Mouse (Mus musculus): ENCODE measurements around the gene Dgke. TPM values are rescaled to one million over a fixed set of nuclear protein-coding genes. Genes with fewer than 3 reads are reported as not detected.

Gene Dgke
- total RNA-seq, 1 experiment = 24.2 TPM

GRCm38 (mm10) chr11:89073541-89073940 is 6.9 kb upstream of the Dgke start, which contains the start of gene Gm525:
Gene Gm525 (plus strand): TSS chr11:89073841.
- H3K4me3 ChIP-seq (ENCODE audit: insufficient read depth in 1 of 2, low read depth in 1 of 2, low read length in 2 of 2, poor library complexity in 1 of 2, severe bottlenecking in 1 of 2) = peak within 1 kb of the TSS in 1 of 2 experiments; percentile 47; a peak in 1 of 4 replicates
- no peaks in the 10 kb centered on the region for H3K36me3 ChIP-seq (ENCODE audit: control insufficient read depth, insufficient read depth, low read length, poor library complexity, severe bottlenecking)
- in situ Hi-C loops (cut with MboI; ENCODE audit: low sequenced_read_pairs in 2 of 2, unreplicated experiment in 2 of 2) = no loop called here
- H3K9me3 ChIP-seq (ENCODE audit: control insufficient read depth, insufficient read depth, low read depth, low read length) = no peaks in the 10 kb centered on the region
- DNase-seq (ENCODE audit: low read depth, low spot score) = no peak
- no peak within 1 kb of the TSS for H3K9ac ChIP-seq (ENCODE audit: insufficient read depth, low read depth, low read length, poor library complexity, severe bottlenecking)
- H3K4me1 ChIP-seq (ENCODE audit: control insufficient read depth in 2 of 2, insufficient read depth in 2 of 2, low read length in 2 of 2, poor library complexity in 1 of 2) = peaks cover 8 to 13% of the 10 kb centered on the region in 2 experiments
- no peak within 1 kb of the TSS for H3K27ac ChIP-seq (ENCODE audit: insufficient read depth, low read depth, low read length, poor library complexity, severe bottlenecking)
- TF ChIP-seq ZC3H11A (IDR thresholded peaks at IDR 0.05; ENCODE audit: borderline replicate concordance, low read depth, low read length) (no peak), ZNF384 (IDR thresholded peaks at IDR 0.05; ENCODE audit: low read depth, low read length) (no peak), MAFK (IDR thresholded peaks at IDR 0.05; ENCODE audit: insufficient read depth, low read depth, low read length) (no peak), CHD2 (IDR thresholded peaks at IDR 0.05; ENCODE audit: low read depth, low read length) (no peak), HCFC1 (IDR thresholded peaks at IDR 0.05; ENCODE audit: borderline replicate concordance, insufficient read depth, low read length) (no peak)

DNA sequence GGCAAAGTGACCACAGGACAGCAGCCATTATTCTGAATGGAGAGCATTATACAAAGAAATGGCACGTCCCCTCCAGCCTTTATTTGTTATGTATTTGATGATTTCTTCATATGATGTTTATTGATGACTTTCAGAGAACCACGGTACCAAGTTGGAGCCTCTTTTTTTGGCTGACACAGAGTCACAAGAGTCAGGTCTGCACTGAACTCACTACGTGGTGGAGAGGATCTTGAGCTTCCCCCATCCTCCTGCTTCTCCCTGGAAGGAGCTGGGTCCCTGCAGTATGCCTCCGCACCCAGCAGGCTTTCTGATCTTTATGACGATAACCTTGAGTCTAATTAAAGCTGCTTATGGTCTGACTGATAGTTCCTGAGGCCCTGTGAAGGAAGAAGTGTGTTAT is 4.9 kb upstream of the Dgke start:
- DNase-seq (ENCODE audit: low read depth, low spot score) = no peak
- H3K9ac ChIP-seq (ENCODE audit: insufficient read depth, low read depth, low read length, poor library complexity, severe bottlenecking) = no peak overlapping the region
- H3K9me3 ChIP-seq (ENCODE audit: control insufficient read depth, insufficient read depth, low read depth, low read length) = no peaks in the 10 kb centered on the region
- no peak overlapping the region for H3K27ac ChIP-seq (ENCODE audit: insufficient read depth, low read depth, low read length, poor library complexity, severe bottlenecking)
- no peaks in the 10 kb centered on the region for H3K36me3 ChIP-seq (ENCODE audit: control insufficient read depth, insufficient read depth, low read length, poor library complexity, severe bottlenecking)
- H3K4me1 ChIP-seq (ENCODE audit: control insufficient read depth in 2 of 2, insufficient read depth in 2 of 2, low read length in 2 of 2, poor library complexity in 1 of 2) = peaks cover 16 to 18% of the 10 kb centered on the region in 2 experiments
- no peak overlapping the region for H3K4me3 ChIP-seq (ENCODE audit: insufficient read depth in 1 of 2, low read depth in 1 of 2, low read length in 2 of 2, poor library complexity in 1 of 2, severe bottlenecking in 1 of 2)
- TF ChIP-seq MAFK (IDR thresholded peaks at IDR 0.05; ENCODE audit: insufficient read depth, low read depth, low read length) (no peak), ZC3H11A (IDR thresholded peaks at IDR 0.05; ENCODE audit: borderline replicate concordance, low read depth, low read length) (no peak)
- in situ Hi-C loops (cut with MboI; ENCODE audit: low sequenced_read_pairs in 2 of 2, unreplicated experiment in 2 of 2) = no loop called here

DNA sequence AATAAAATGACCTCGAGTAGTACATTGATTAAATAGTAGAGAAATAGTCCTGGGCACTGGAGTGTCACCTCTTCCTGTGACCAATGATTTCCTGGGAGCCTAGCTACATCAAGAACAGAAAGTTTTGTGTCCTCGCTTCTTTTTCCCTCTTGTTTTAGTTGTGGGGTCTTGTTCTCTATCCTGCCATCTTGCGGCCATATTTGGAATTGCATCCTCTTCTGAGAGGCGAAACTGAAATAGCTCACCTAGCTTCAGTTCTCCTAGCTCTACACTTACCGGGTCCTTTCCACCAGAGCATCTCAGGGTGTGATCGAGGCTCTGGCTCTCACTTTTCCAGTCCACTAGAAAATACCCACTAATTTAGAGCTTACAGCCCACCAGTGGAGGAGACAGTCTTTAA is 2.7 kb upstream of the Dgke start:
- DNase-seq (ENCODE audit: low read depth, low spot score) = peak; percentile 83
- in situ Hi-C loops (cut with MboI; ENCODE audit: low sequenced_read_pairs in 2 of 2, unreplicated experiment in 2 of 2) = no loop called here
- H3K4me1 ChIP-seq (ENCODE audit: control insufficient read depth in 2 of 2, insufficient read depth in 2 of 2, low read length in 2 of 2, poor library complexity in 1 of 2) = peaks cover 8 to 18% of the 10 kb centered on the region in 2 experiments
- no peaks in the 10 kb centered on the region for H3K9me3 ChIP-seq (ENCODE audit: control insufficient read depth, insufficient read depth, low read depth, low read length)
- no peak overlapping the region for H3K4me3 ChIP-seq (ENCODE audit: insufficient read depth in 1 of 2, low read depth in 1 of 2, low read length in 2 of 2, poor library complexity in 1 of 2, severe bottlenecking in 1 of 2)
- TF ChIP-seq HCFC1 (IDR thresholded peaks at IDR 0.05; ENCODE audit: borderline replicate concordance, insufficient read depth, low read length) = no peak
- peak; percentile 50; the same call in 1 of the 2 replicates for TF ChIP-seq ZC3H11A (IDR thresholded peaks at IDR 0.05; ENCODE audit: borderline replicate concordance, low read depth, low read length)
- TF ChIP-seq CHD2 (IDR thresholded peaks at IDR 0.05; ENCODE audit: low read depth, low read length) = no peak
- TF ChIP-seq MAFK (IDR thresholded peaks at IDR 0.05; ENCODE audit: insufficient read depth, low read depth, low read length) = no peak
- TF ChIP-seq ZNF384 (IDR thresholded peaks at IDR 0.05; ENCODE audit: low read depth, low read length) = no peak
- no peak overlapping the region for H3K9ac ChIP-seq (ENCODE audit: insufficient read depth, low read depth, low read length, poor library complexity, severe bottlenecking)
- no peak overlapping the region; the same call in 1 of the 2 replicates for H3K27ac ChIP-seq (ENCODE audit: insufficient read depth, low read depth, low read length, poor library complexity, severe bottlenecking)
- H3K36me3 ChIP-seq (ENCODE audit: control insufficient read depth, insufficient read depth, low read length, poor library complexity, severe bottlenecking) = no peaks in the 10 kb centered on the region

DNA sequence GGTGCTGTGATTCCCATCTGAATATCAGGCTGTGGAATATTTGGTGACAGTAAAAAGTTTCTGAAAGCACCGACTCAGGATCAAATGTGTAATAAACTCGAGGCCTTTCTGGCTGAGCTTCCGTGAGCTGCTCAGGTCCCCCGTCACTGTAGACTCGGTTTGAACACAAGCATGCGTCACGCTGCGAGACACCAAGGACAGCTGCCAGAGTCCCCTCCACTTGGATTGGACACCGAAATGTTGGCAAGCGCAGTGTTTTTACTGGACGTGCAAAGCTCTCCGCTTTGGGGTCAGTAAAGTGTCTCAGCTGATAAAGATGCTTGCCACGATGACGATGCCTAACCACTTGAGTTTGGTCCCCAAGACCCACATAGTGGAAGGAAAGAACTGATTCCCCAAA is 2.0 kb upstream of the Dgke start:
- Histone ChIP-seq H3K27ac (ENCODE audit: insufficient read depth, low read depth, low read length, poor library complexity, severe bottlenecking) (peak overlapping the region; percentile 97), H3K4me3 (ENCODE audit: insufficient read depth in 1 of 2, low read depth in 1 of 2, low read length in 2 of 2, poor library complexity in 1 of 2, severe bottlenecking in 1 of 2) (peak overlapping the region in 1 of 2 experiments; percentile 2; a peak in 1 of 4 replicates), H3K9me3 (ENCODE audit: control insufficient read depth, insufficient read depth, low read depth, low read length) (no peaks in the 10 kb centered on the region), H3K4me1 (ENCODE audit: control insufficient read depth in 2 of 2, insufficient read depth in 2 of 2, low read length in 2 of 2, poor library complexity in 1 of 2) (peaks cover 8 to 18% of the 10 kb centered on the region in 2 experiments), H3K36me3 (ENCODE audit: control insufficient read depth, insufficient read depth, low read length, poor library complexity, severe bottlenecking) (no peaks in the 10 kb centered on the region), H3K9ac (ENCODE audit: insufficient read depth, low read depth, low read length, poor library complexity, severe bottlenecking) (peak overlapping the region; percentile 50)
- TF ChIP-seq ZNF384 (IDR thresholded peaks at IDR 0.05; ENCODE audit: low read depth, low read length) = no peak
- in situ Hi-C loops (cut with MboI; ENCODE audit: low sequenced_read_pairs in 2 of 2, unreplicated experiment in 2 of 2) = no loop called here
- DNase-seq (ENCODE audit: low read depth, low spot score) = no peak

DNA sequence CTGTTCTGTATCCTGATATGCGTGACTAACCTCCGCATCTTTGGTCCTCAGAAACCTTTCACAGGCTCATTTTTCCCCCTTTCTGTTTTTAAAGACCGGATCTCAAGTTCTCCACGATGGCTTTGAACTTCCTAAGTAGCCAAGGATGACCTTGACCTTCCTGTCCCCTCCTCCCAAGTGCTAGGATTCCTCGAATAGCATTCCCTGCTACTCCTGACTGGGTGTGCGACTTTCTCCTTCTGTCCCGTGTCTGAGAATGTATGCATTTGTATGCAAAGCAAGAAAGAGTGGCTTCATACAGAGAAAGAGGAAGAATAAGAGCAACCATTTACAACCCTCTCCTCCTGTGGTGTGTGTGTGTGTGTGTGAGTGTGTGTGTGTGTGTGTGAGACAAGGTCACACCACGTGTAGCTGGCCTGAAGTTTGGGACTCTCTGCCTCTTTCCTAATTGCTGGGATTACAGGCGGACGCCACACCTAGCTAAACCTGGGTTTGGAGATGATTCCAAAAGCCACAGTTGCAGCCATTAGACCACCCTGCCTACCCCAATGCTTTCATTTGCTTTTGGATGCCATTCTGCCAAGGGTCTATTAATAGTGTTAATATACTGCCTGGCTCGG is 1.3 kb upstream of the Dgke start:
- peaks cover 8 to 18% of the 10 kb centered on the region in 2 experiments for H3K4me1 ChIP-seq (ENCODE audit: control insufficient read depth in 2 of 2, insufficient read depth in 2 of 2, low read length in 2 of 2, poor library complexity in 1 of 2)
- peak; percentile 85 for DNase-seq (ENCODE audit: low read depth, low spot score)
- H3K36me3 ChIP-seq (ENCODE audit: control insufficient read depth, insufficient read depth, low read length, poor library complexity, severe bottlenecking) = no peaks in the 10 kb centered on the region
- H3K27ac ChIP-seq (ENCODE audit: insufficient read depth, low read depth, low read length, poor library complexity, severe bottlenecking) = peak overlapping the region; percentile 97
- TF ChIP-seq HCFC1 (IDR thresholded peaks at IDR 0.05; ENCODE audit: borderline replicate concordance, insufficient read depth, low read length) (no peak), ZNF384 (IDR thresholded peaks at IDR 0.05; ENCODE audit: low read depth, low read length) (no peak), CHD2 (IDR thresholded peaks at IDR 0.05; ENCODE audit: low read depth, low read length) (peak; percentile 68; the same call in 1 of the 2 replicates)
- H3K9me3 ChIP-seq (ENCODE audit: control insufficient read depth, insufficient read depth, low read depth, low read length) = no peaks in the 10 kb centered on the region
- in situ Hi-C loops (cut with MboI; ENCODE audit: low sequenced_read_pairs in 2 of 2, unreplicated experiment in 2 of 2) = no loop called here
- peak overlapping the region; percentile 50 for H3K9ac ChIP-seq (ENCODE audit: insufficient read depth, low read depth, low read length, poor library complexity, severe bottlenecking)
- H3K4me3 ChIP-seq (ENCODE audit: insufficient read depth in 1 of 2, low read depth in 1 of 2, low read length in 2 of 2, poor library complexity in 1 of 2, severe bottlenecking in 1 of 2) = peak overlapping the region; percentile 7 to 31; a peak in 1 of 4 replicates

Measured in ES-E14 (cell line).